7 mouse cellular contexts compared by ENCODE assay signal in the genomic region with DNA sequence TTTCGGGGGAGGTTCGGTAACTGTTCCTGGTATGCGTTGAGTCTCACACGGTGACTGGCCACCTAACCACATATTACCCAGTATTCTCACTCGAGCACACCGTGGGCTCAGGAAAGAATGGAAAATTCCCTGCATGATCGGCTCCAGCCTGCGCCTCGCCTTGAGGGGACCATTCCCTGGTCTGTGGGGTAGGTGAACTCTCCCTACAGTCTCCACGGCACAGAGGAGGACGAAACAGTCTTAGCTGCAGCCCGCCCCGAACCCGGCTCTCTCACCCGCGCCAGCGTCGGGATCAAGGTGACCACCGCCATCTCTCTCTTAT. TPM values are rescaled to one million over a fixed set of nuclear protein-coding genes. Genes with fewer than 3 reads are reported as not detected.
A peak's percentile ranks its signal among the peaks of the same experiment; 100 is the strongest.
DNase-seq lines count a peak whose midpoint lies in the region; ATAC-seq and TF ChIP-seq lines count a peak whose summit lies in the region.

No protein-coding gene starts in this region.

- no peak for DNase-seq in limb, embryonic 14.5 days (ENCODE audit: low spot score)
- DNase-seq in adrenal gland, postnatal 14 days, result no peak
- DNase-seq in spleen, adult 12 weeks (ENCODE audit: low spot score), result no peak

- H3K36me3 ChIP-seq in megakaryocyte, embryonic 14.5 days (replicated peaks; ENCODE audit: low read length), result peaks cover 41% of the 10 kb centered on the region
- H3K36me3 ChIP-seq in limb, embryonic 14.5 days (ENCODE audit: control insufficient read depth, insufficient read depth, low read length), result peaks cover 23% of the 10 kb centered on the region
- 0 out of 2 replicates have a peak, but pooled peaks cover 6% of the 10 kb centered on the region for H3K36me3 ChIP-seq in stomach, embryonic 16.5 days (ENCODE audit: control insufficient read depth, insufficient read depth, low read length)

- H3K9ac ChIP-seq in limb, embryonic 14.5 days (ENCODE audit: low read depth, low read length, severe bottlenecking), result peak overlapping the region; percentile 97
- peak overlapping the region; percentile 95 for H3K9ac ChIP-seq in stomach, embryonic 16.5 days (ENCODE audit: low read length)

- peak overlapping the region; percentile 96 for H3K27ac ChIP-seq in limb, embryonic 14.5 days (replicated peaks; ENCODE audit: low read depth, low read length)
- peak overlapping the region; percentile 97 for H3K27ac ChIP-seq in stomach, embryonic 16.5 days (ENCODE audit: low read length)

- H3K4me2 ChIP-seq in limb, embryonic 14.5 days (replicated peaks; ENCODE audit: low read depth, low read length, severe bottlenecking), result peak overlapping the region; percentile 68
- peak overlapping the region; percentile 69 for H3K4me2 ChIP-seq in stomach, embryonic 16.5 days (ENCODE audit: low read depth, low read length)

- no peaks in the 10 kb centered on the region for H3K9me3 ChIP-seq in megakaryocyte, embryonic 14.5 days
- no peaks in the 10 kb centered on the region for H3K9me3 ChIP-seq in limb, embryonic 14.5 days (ENCODE audit: control insufficient read depth, low read length)
- no peaks in the 10 kb centered on the region for H3K9me3 ChIP-seq in stomach, embryonic 16.5 days (replicated peaks; ENCODE audit: control insufficient read depth, low read length)

- no peaks in the 10 kb centered on the region for H3K27me3 ChIP-seq in megakaryocyte, embryonic 14.5 days (replicated peaks)
- H3K27me3 ChIP-seq in limb, embryonic 14.5 days (ENCODE audit: control insufficient read depth, insufficient read depth, low read length), result no peaks in the 10 kb centered on the region
- no peaks in the 10 kb centered on the region for H3K27me3 ChIP-seq in stomach, embryonic 16.5 days (ENCODE audit: control insufficient read depth, insufficient read depth, low read length)

- TF ChIP-seq POLR2A in limb, embryonic 14.5 days (IDR thresholded peaks at IDR 0.05; ENCODE audit: borderline replicate concordance, extremely low read depth, insufficient read depth, insufficient read length), result no peak

- 1% methylated on average over 19 of the region's 19 CpGs for WGBS in limb, embryonic 14.5 days
- WGBS in stomach, embryonic 16.5 days, result 0% methylated on average over 19 of the region's 19 CpGs

- peaks cover 57% of the 10 kb centered on the region for H3K4me1 ChIP-seq in megakaryocyte, embryonic 14.5 days
- H3K4me1 ChIP-seq in limb, embryonic 14.5 days (ENCODE audit: control insufficient read depth, insufficient read depth, low read length), result peaks cover 19% of the 10 kb centered on the region
- peaks cover 18% of the 10 kb centered on the region for H3K4me1 ChIP-seq in stomach, embryonic 16.5 days (ENCODE audit: control insufficient read depth, insufficient read depth, low read length)

- peak overlapping the region; percentile 98 for H3K4me3 ChIP-seq in megakaryocyte, embryonic 14.5 days (replicated peaks)
- peak overlapping the region; percentile 89 for H3K4me3 ChIP-seq in limb, embryonic 14.5 days (replicated peaks; ENCODE audit: low read length)
- H3K4me3 ChIP-seq in stomach, embryonic 16.5 days (replicated peaks; ENCODE audit: low read length), result peak overlapping the region; percentile 74

- no peak; the same call in 1 of the 2 replicates for ATAC-seq in megakaryocyte, adult 5-6 weeks (ENCODE audit: poor library complexity, severe bottlenecking)
- peak; percentile 45; the same call in 1 of the 2 replicates for ATAC-seq in erythroid progenitor cell, adult 5-6 weeks (replicated peaks; ENCODE audit: low FRiP score, poor library complexity, severe bottlenecking)
- ATAC-seq in limb, embryonic 14.5 days (ENCODE audit: low FRiP score, low read depth), result no peak; the same call in 1 of the 2 replicates
- no peak for ATAC-seq in stomach, embryonic 16.5 days (ENCODE audit: insufficient read depth, low FRiP score)

RNA-seq across cellular contexts. Expression of gene Cpsf7, which starts 0.3 kb away (rescaled TPM):
- 6.9 and 11.1 TPM in 2 replicates for polyA plus RNA-seq in megakaryocyte, embryonic 14.5 days (2012; ENCODE audit: insufficient read depth, low replicate concordance)
- 56.3 and 57.1 TPM in 2 replicates for total RNA-seq in megakaryocyte, adult 5-6 weeks (2015)
- 35.9 and 42.2 TPM in 2 replicates for total RNA-seq in megakaryocyte, adult 5-6 weeks (2017)
- total RNA-seq in erythroid progenitor cell, adult 5-6 weeks (2015; ENCODE audit: low replicate concordance), result 73.4 and 91.5 TPM in 2 replicates
- 63.5 and 75.6 TPM in 2 replicates for total RNA-seq in erythroid progenitor cell, adult 5-6 weeks (2017; ENCODE audit: low replicate concordance)
- 102 and 106 TPM in 2 replicates for polyA plus RNA-seq in limb, embryonic 14.5 days (2012; rRNA removed)
- polyA plus RNA-seq in limb, embryonic 14.5 days (2014; fragmentation: Nextera tagmentation; extraction: Ambion mirVana), result 50.4 and 59.1 TPM in 2 replicates
- 39.2 and 41.0 TPM in 2 replicates for polyA plus RNA-seq in stomach, embryonic 16.5 days (2015; fragmentation: Nextera tagmentation; extraction: Ambion mirVana)
- total RNA-seq in adrenal gland, postnatal 14 days (2021), result 52.9 and 67.6 TPM in 2 replicates

RNA-seq across cellular contexts. Expression of gene Sdhaf2, which starts 1.2 kb away (rescaled TPM):
- 1.5 and 8.7 TPM in 2 replicates for polyA plus RNA-seq in megakaryocyte, embryonic 14.5 days (2012; ENCODE audit: insufficient read depth, low replicate concordance)
- total RNA-seq in megakaryocyte, adult 5-6 weeks (2015), result 46.9 and 51.5 TPM in 2 replicates
- total RNA-seq in megakaryocyte, adult 5-6 weeks (2017), result 54.6 and 55.9 TPM in 2 replicates
- total RNA-seq in erythroid progenitor cell, adult 5-6 weeks (2015; ENCODE audit: low replicate concordance), result 28.1 and 46.1 TPM in 2 replicates
- 30.5 and 34.8 TPM in 2 replicates for total RNA-seq in erythroid progenitor cell, adult 5-6 weeks (2017; ENCODE audit: low replicate concordance)
- polyA plus RNA-seq in limb, embryonic 14.5 days (2012; rRNA removed), result 42.5 and 49.2 TPM in 2 replicates
- polyA plus RNA-seq in limb, embryonic 14.5 days (2014; fragmentation: Nextera tagmentation; extraction: Ambion mirVana), result 64.6 and 65.2 TPM in 2 replicates
- 50.6 and 53.1 TPM in 2 replicates for polyA plus RNA-seq in stomach, embryonic 16.5 days (2015; fragmentation: Nextera tagmentation; extraction: Ambion mirVana)
- total RNA-seq in adrenal gland, postnatal 14 days (2021), result 49.9 and 55.7 TPM in 2 replicates

RNA-seq across cellular contexts. Expression of gene Tmem216, which starts 31.3 kb away (rescaled TPM):
- 0.85 and 2.7 TPM in 2 replicates for polyA plus RNA-seq in megakaryocyte, embryonic 14.5 days (2012; ENCODE audit: insufficient read depth, low replicate concordance)
- 19.1 and 27.3 TPM in 2 replicates for total RNA-seq in megakaryocyte, adult 5-6 weeks (2015)
- 16.5 and 18.7 TPM in 2 replicates for total RNA-seq in megakaryocyte, adult 5-6 weeks (2017)
- 9.2 and 15.5 TPM in 2 replicates for total RNA-seq in erythroid progenitor cell, adult 5-6 weeks (2015; ENCODE audit: low replicate concordance)
- total RNA-seq in erythroid progenitor cell, adult 5-6 weeks (2017; ENCODE audit: low replicate concordance), result 7.7 and 11.8 TPM in 2 replicates
- 51.3 and 61.5 TPM in 2 replicates for polyA plus RNA-seq in limb, embryonic 14.5 days (2012; rRNA removed)
- 55.8 and 58.6 TPM in 2 replicates for polyA plus RNA-seq in limb, embryonic 14.5 days (2014; fragmentation: Nextera tagmentation; extraction: Ambion mirVana)
- polyA plus RNA-seq in stomach, embryonic 16.5 days (2015; fragmentation: Nextera tagmentation; extraction: Ambion mirVana), result 28.9 and 29.8 TPM in 2 replicates
- 12.1 and 12.8 TPM in 2 replicates for total RNA-seq in adrenal gland, postnatal 14 days (2021)

RNA-seq across cellular contexts. Expression of gene Ppp1r32, which starts 42.0 kb away (rescaled TPM):
- 2.2 and 23.1 TPM in 2 replicates for polyA plus RNA-seq in megakaryocyte, embryonic 14.5 days (2012; ENCODE audit: insufficient read depth, low replicate concordance)
- total RNA-seq in megakaryocyte, adult 5-6 weeks (2015), result 0.29 TPM in 1 of 2 replicates, not detected in the other
- 0.37 TPM in 1 of 2 replicates, not detected in the other for total RNA-seq in megakaryocyte, adult 5-6 weeks (2017)
- not detected in 2 replicates for total RNA-seq in erythroid progenitor cell, adult 5-6 weeks (2015; ENCODE audit: low replicate concordance)
- total RNA-seq in erythroid progenitor cell, adult 5-6 weeks (2017; ENCODE audit: low replicate concordance), result 1.4 TPM in 1 of 2 replicates, not detected in the other
- polyA plus RNA-seq in limb, embryonic 14.5 days (2012; rRNA removed), result 0.53 and 0.78 TPM in 2 replicates
- polyA plus RNA-seq in limb, embryonic 14.5 days (2014; fragmentation: Nextera tagmentation; extraction: Ambion mirVana), result 0.18 TPM in 1 of 2 replicates, not detected in the other
- 0.31 TPM in 1 of 2 replicates, not detected in the other for polyA plus RNA-seq in stomach, embryonic 16.5 days (2015; fragmentation: Nextera tagmentation; extraction: Ambion mirVana)
- 0.53 and 0.63 TPM in 2 replicates for total RNA-seq in adrenal gland, postnatal 14 days (2021)

RNA-seq across cellular contexts. Expression of gene Cyb561a3, which starts 52.2 kb away (rescaled TPM):
- 19.0 and 19.6 TPM in 2 replicates for polyA plus RNA-seq in megakaryocyte, embryonic 14.5 days (2012; ENCODE audit: insufficient read depth, low replicate concordance)
- 37.2 and 38.8 TPM in 2 replicates for total RNA-seq in megakaryocyte, adult 5-6 weeks (2015)
- total RNA-seq in megakaryocyte, adult 5-6 weeks (2017), result 36.1 and 38.3 TPM in 2 replicates
- total RNA-seq in erythroid progenitor cell, adult 5-6 weeks (2015; ENCODE audit: low replicate concordance), result 23.8 and 27.7 TPM in 2 replicates
- 7.1 and 13.7 TPM in 2 replicates for total RNA-seq in erythroid progenitor cell, adult 5-6 weeks (2017; ENCODE audit: low replicate concordance)
- 23.1 and 33.0 TPM in 2 replicates for polyA plus RNA-seq in limb, embryonic 14.5 days (2012; rRNA removed)
- 18.9 and 22.3 TPM in 2 replicates for polyA plus RNA-seq in limb, embryonic 14.5 days (2014; fragmentation: Nextera tagmentation; extraction: Ambion mirVana)
- 22.6 and 26.4 TPM in 2 replicates for polyA plus RNA-seq in stomach, embryonic 16.5 days (2015; fragmentation: Nextera tagmentation; extraction: Ambion mirVana)
- 19.0 and 21.2 TPM in 2 replicates for total RNA-seq in adrenal gland, postnatal 14 days (2021)
